Mouse (Mus musculus): ENCODE measurements around the gene Tmem56.

Tmem56 gene

GRCm38 (mm10) chr3:121169092-121169942 lies 113.6 kb downstream of the Tmem56 start:
- no peak for DNase-seq (ENCODE audit: low read depth)

GRCm38 (mm10) chr3:121168581-121168980 lies 114.3 kb downstream of the Tmem56 start:
- no peak for DNase-seq (ENCODE audit: low read depth)

GRCm38 (mm10) chr3:121163271-121163819 lies 119.6 kb downstream of the Tmem56 start:
- peak; percentile 54 for DNase-seq (ENCODE audit: low read depth)

- no peak for DNase-seq (ENCODE audit: low read depth)
Observed at GRCm38 (mm10) chr3:121161661-121162060, 121.2 kb downstream of the Tmem56 start.

GRCm38 (mm10) chr3:121160424-121160823 lies 122.5 kb downstream of the Tmem56 start:
- no peak for DNase-seq (ENCODE audit: low read depth)

GRCm38 (mm10) chr3:121159566-121159965 lies 123.3 kb downstream of the Tmem56 start:
- DNase-seq (ENCODE audit: low read depth), result no peak

GRCm38 (mm10) chr3:121158901-121159351 lies 124.0 kb downstream of the Tmem56 start:
- DNase-seq (ENCODE audit: low read depth), result no peak

- DNase-seq (ENCODE audit: low read depth), result no peak
Observed at GRCm38 (mm10) chr3:121157546-121158330, 125.2 kb downstream of the Tmem56 start.

- no peak for DNase-seq (ENCODE audit: low read depth)
Observed at GRCm38 (mm10) chr3:121156451-121157186, 126.3 kb downstream of the Tmem56 start.

GRCm38 (mm10) chr3:121156043-121156442 lies 126.9 kb downstream of the Tmem56 start:
- DNase-seq (ENCODE audit: low read depth), result no peak
